Mouse (Mus musculus) C2C12 (cell line): ENCODE measurements around the gene Mycl.

Source experiments
- CEBPB ChIP-seq: IDR thresholded peaks from one replicate; pipeline ENCODE4 v1.6.1; 2011; ENCODE audit warnings: low read depth, mild to moderate bottlenecking, control low read depth, moderate library complexity
- CTCF ChIP-seq: IDR thresholded peaks from one replicate; pipeline ENCODE4 v1.5.1; 2011; ENCODE audit not compliant: control insufficient read depth, insufficient read depth, insufficient read length
- FOSL1 ChIP-seq: IDR thresholded peaks from one replicate; pipeline ENCODE4 v1.8.0; 2011; ENCODE audit warnings: mild to moderate bottlenecking, low read length; ENCODE audit not compliant: poor library complexity, insufficient read depth, severe bottlenecking
- MAX ChIP-seq: IDR thresholded peaks from one replicate; pipeline ENCODE4 v1.6.1; 2011; ENCODE audit warnings: mild to moderate bottlenecking, control low read depth
- USF1 ChIP-seq: IDR thresholded peaks from one replicate; pipeline ENCODE4 v1.6.1; 2011; ENCODE audit warnings: low read depth, mild to moderate bottlenecking, control low read depth, moderate library complexity

DNA sequence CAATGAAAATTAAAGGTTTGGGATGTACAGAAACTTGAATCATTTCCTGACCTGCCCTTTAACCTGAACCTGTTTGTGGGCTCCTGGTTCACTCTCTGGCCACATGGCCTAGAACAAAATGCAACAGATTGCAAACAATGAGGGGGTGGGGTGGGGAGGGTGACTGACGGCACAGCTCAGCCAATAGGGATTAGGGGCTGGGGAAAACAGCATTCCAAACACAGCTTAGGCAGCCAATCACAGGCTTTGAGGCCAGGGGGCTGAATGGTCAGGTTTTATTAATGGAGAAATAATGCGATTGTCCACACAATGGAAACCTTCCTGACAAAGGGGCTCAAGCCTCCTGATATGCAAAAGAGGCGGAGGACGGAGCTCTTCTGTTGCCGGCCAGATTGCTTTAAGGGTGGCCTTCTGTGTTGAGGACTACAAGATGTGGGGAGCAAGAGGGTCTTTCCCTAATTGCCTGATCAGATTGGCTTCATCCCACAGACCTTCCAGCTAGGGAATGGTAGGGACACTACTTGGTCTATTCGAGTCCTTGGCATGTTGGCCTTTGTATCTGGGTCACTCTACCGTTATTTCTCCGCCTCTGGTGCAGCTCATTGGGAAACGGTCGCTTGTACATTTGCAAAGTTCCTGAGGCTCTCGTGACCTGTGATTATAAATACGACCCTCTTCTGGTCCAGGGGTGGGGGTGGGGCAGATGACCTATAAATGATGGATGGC lies 3.2 kb downstream of the Mycl start:
- TF ChIP-seq MAX (no peak), USF1 (no peak), FOSL1 (no peak), CEBPB (no peak), CTCF (no peak)
